Mouse (Mus musculus): ENCODE measurements at regions not wholly inside any gene's neighbourhood (a gene's known extent, or its start where the extent isn't known, plus 50 kb on each side); places are given as distances from the start of the nearest gene placed in this dataset.

GRCm38 (mm10) chr11:63537693-63538092, 384.4 kb downstream of the Hs3st3b1 start:
- Histone ChIP-seq H3K4me3 (replicated peaks) (no peak overlapping the region), H3K36me3 (replicated peaks; ENCODE audit: low read length) (no peaks in the 10 kb centered on the region), H3K9me3 (peaks cover 22% of the 10 kb centered on the region), H3K27me3 (replicated peaks) (no peaks in the 10 kb centered on the region), H3K4me1 (no peaks in the 10 kb centered on the region)
- TF ChIP-seq GATA1 (IDR thresholded peaks at IDR 0.05; ENCODE audit: borderline replicate concordance, low read length) (no peak), FLI1 (IDR thresholded peaks at IDR 0.05; ENCODE audit: low read length) (no peak)

DNA sequence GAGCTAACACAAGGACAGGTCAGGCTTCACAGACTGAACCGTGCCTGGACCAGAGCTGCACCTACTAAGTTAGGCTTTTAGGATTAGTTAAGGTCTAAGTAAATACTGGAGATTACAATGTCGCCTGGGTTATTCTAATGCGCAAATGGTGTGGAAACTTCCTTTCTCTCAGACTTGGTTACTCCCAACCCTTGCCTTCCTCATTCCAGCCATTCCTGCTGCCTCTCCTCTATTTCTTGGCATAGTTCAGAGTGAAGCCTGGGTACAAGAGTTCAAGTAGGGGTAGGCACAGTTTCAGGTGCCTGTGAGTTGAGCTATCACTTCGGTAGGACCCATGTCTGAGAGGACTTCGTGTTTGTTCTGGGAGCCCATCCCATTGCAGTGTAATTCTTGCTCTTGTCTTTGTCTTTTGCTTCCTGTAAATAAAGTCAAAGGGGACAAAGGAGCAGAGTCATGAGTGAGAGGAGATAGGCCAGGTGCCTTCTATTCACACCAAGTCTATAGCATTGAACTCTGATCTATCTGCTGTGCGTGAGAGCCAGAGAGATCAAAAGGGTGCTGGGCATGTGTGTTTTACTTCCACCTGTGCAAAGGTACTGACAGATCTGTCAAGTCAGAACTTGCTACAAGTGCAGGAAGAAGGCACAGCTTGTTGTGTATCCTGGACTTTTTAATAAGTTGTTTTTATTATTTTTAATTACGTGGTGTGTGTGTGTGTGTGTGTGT, 378.0 kb downstream of the Hs3st3b1 start:
- Histone ChIP-seq H3K36me3 (replicated peaks; ENCODE audit: low read length) (no peaks in the 10 kb centered on the region), H3K4me3 (replicated peaks) (no peak overlapping the region), H3K27me3 (replicated peaks) (no peaks in the 10 kb centered on the region), H3K9me3 (no peaks in the 10 kb centered on the region; the same call in 1 of the 2 replicates), H3K4me1 (no peaks in the 10 kb centered on the region)
- TF ChIP-seq GATA1 (IDR thresholded peaks at IDR 0.05; ENCODE audit: borderline replicate concordance, low read length), result no peak
- no peak for TF ChIP-seq FLI1 (IDR thresholded peaks at IDR 0.05; ENCODE audit: low read length)

GRCm38 (mm10) chr11:63545516-63545915, 376.6 kb downstream of the Hs3st3b1 start:
- no peak overlapping the region for H3K4me3 ChIP-seq (replicated peaks)
- no peaks in the 10 kb centered on the region; the same call in 1 of the 2 replicates for H3K9me3 ChIP-seq
- H3K36me3 ChIP-seq (replicated peaks; ENCODE audit: low read length), result no peaks in the 10 kb centered on the region
- TF ChIP-seq GATA1 (IDR thresholded peaks at IDR 0.05; ENCODE audit: borderline replicate concordance, low read length), result no peak
- no peak for TF ChIP-seq FLI1 (IDR thresholded peaks at IDR 0.05; ENCODE audit: low read length)
- H3K4me1 ChIP-seq, result no peaks in the 10 kb centered on the region
- H3K27me3 ChIP-seq (replicated peaks), result no peaks in the 10 kb centered on the region

GRCm38 (mm10) chr11:63560466-63560865, 361.6 kb downstream of the Hs3st3b1 start:
- Histone ChIP-seq H3K4me3 (replicated peaks) (no peak overlapping the region), H3K27me3 (replicated peaks) (no peaks in the 10 kb centered on the region), H3K36me3 (replicated peaks; ENCODE audit: low read length) (no peaks in the 10 kb centered on the region)

GRCm38 (mm10) chr11:63562696-63563095, 359.4 kb downstream of the Hs3st3b1 start:
- Histone ChIP-seq H3K36me3 (replicated peaks; ENCODE audit: low read length) (no peaks in the 10 kb centered on the region), H3K4me1 (no peaks in the 10 kb centered on the region), H3K9me3 (peaks cover 48% of the 10 kb centered on the region), H3K27me3 (replicated peaks) (no peaks in the 10 kb centered on the region), H3K4me3 (replicated peaks) (no peak overlapping the region)
- TF ChIP-seq FLI1 (IDR thresholded peaks at IDR 0.05; ENCODE audit: low read length) (no peak), GATA1 (IDR thresholded peaks at IDR 0.05; ENCODE audit: borderline replicate concordance, low read length) (no peak)

More at GRCm38 (mm10) chr11:63560466-63560865, 361.6 kb downstream of the Hs3st3b1 start:
- Histone ChIP-seq H3K4me1 (no peaks in the 10 kb centered on the region), H3K9me3 (peaks cover 57% of the 10 kb centered on the region)
- TF ChIP-seq FLI1 (IDR thresholded peaks at IDR 0.05; ENCODE audit: low read length), result no peak
- TF ChIP-seq GATA1 (IDR thresholded peaks at IDR 0.05; ENCODE audit: borderline replicate concordance, low read length), result no peak

GRCm38 (mm10) chr11:63565471-63566232, 356.4 kb downstream of the Hs3st3b1 start:
- Histone ChIP-seq H3K4me3 (replicated peaks) (no peak overlapping the region), H3K27me3 (replicated peaks) (no peaks in the 10 kb centered on the region), H3K36me3 (replicated peaks; ENCODE audit: low read length) (no peaks in the 10 kb centered on the region), H3K4me1 (no peaks in the 10 kb centered on the region), H3K9me3 (peaks cover 35% of the 10 kb centered on the region)
- no peak for TF ChIP-seq FLI1 (IDR thresholded peaks at IDR 0.05; ENCODE audit: low read length)
- TF ChIP-seq GATA1 (IDR thresholded peaks at IDR 0.05; ENCODE audit: borderline replicate concordance, low read length), result no peak

DNA sequence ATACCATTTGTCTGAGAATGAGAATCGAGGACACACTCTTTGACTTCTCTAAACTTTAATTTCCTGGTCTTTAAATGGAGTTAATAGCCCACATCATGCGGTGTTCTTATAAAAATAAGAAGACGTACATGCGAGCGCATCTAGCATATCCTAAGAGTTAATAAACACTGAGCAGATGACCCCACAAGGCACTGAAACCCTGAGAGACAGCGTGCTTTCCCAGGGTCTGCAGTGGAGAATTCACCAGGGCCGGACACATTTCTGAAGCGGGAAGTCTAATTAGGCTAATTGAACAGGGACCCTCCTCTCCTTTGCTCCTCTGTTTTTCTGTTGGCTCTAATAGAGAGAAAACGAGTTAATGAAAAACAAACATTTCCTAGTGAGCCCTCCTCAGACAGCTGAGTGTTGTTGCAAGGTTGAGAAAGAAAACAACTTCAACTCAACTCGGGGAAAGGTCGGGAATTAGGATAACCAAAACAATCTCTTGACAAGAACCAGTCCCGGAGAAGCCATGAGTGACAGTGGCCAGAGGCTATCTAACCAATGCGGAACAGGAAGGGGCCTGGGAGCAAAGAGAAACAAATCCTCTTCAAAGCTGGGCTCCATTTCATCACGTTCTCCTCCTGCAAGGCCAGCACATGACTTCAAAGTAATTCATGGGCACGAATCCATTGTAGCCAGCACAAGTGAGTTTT, 352.2 kb downstream of the Hs3st3b1 start:
- H3K36me3 ChIP-seq (replicated peaks; ENCODE audit: low read length), result no peaks in the 10 kb centered on the region
- H3K9me3 ChIP-seq, result peaks cover 13% of the 10 kb centered on the region; the same call in 1 of the 2 replicates
- no peak for TF ChIP-seq GATA1 (IDR thresholded peaks at IDR 0.05; ENCODE audit: borderline replicate concordance, low read length)
- no peak for TF ChIP-seq FLI1 (IDR thresholded peaks at IDR 0.05; ENCODE audit: low read length)
- no peaks in the 10 kb centered on the region for H3K4me1 ChIP-seq
- H3K27me3 ChIP-seq (replicated peaks), result no peaks in the 10 kb centered on the region
- H3K4me3 ChIP-seq (replicated peaks), result no peak overlapping the region

GRCm38 (mm10) chr11:63570646-63571045, 351.4 kb downstream of the Hs3st3b1 start:
- Histone ChIP-seq H3K4me3 (replicated peaks) (no peak overlapping the region), H3K4me1 (no peaks in the 10 kb centered on the region), H3K27me3 (replicated peaks) (no peaks in the 10 kb centered on the region), H3K36me3 (replicated peaks; ENCODE audit: low read length) (no peaks in the 10 kb centered on the region), H3K9me3 (0 out of 2 replicates have a peak, but pooled peaks cover 7% of the 10 kb centered on the region)
- no peak for TF ChIP-seq FLI1 (IDR thresholded peaks at IDR 0.05; ENCODE audit: low read length)
- TF ChIP-seq GATA1 (IDR thresholded peaks at IDR 0.05; ENCODE audit: borderline replicate concordance, low read length), result no peak

DNA sequence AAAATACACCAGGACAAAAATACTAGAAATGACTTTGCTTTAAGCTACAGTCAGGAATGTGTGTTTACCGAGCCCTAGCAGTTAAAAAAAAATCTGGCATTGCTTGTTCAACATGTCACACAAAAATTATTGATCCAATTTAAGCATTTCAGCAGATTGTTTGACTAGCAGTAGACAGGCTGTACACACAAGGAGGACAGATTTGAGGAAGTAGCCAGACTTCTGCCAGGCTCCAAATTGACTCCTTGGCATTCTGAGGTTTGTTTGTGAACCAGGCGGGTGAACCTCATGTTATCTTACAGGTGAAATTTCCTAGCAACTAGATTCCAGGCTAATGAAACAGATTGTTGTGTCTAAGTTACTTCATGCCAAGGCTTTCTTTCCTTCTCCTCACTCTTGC, 348.8 kb downstream of the Hs3st3b1 start:
- H3K4me1 ChIP-seq, result no peaks in the 10 kb centered on the region
- TF ChIP-seq GATA1 (IDR thresholded peaks at IDR 0.05; ENCODE audit: borderline replicate concordance, low read length) (no peak), FLI1 (IDR thresholded peaks at IDR 0.05; ENCODE audit: low read length) (no peak)
- no peaks in the 10 kb centered on the region for H3K36me3 ChIP-seq (replicated peaks; ENCODE audit: low read length)
- no peak overlapping the region for H3K4me3 ChIP-seq (replicated peaks)
- no peaks in the 10 kb centered on the region for H3K27me3 ChIP-seq (replicated peaks)
- peaks cover 26% of the 10 kb centered on the region for H3K9me3 ChIP-seq
